Mouse (Mus musculus) kidney, postnatal 0 days (tissue): Measurements from ENCODE around the gene Slc27a4. TPM values are rescaled to one million over a fixed set of nuclear protein-coding genes. Genes with fewer than 3 reads are reported as not detected.

Experiments
- ATAC-seq: fragments of 200-750 bp; cut with Nextera tagmentation; replicated peaks from 2 replicates; pipeline ENCODE4 v1.8.0; 2017; ENCODE audit warnings: low read depth, moderate number of reproducible peaks, moderate TSS enrichment, moderate library complexity; ENCODE audit not compliant: low FRiP score
- DNase-seq: peaks from one replicate; pipeline ENCODE4 v3.0.0-alpha.2; 2016; ENCODE audit warnings: low spot score
- H3K27ac ChIP-seq: fragments of 300-500 bp; sonication (generic); 2 replicates; pipeline ENCODE4 v1.5.1; 2014; ENCODE audit warnings: mild to moderate bottlenecking
- H3K27me3 ChIP-seq: fragments of 300-500 bp; sonication (generic); 2 replicates; pipeline ENCODE4 v1.6.1; 2014; ENCODE audit warnings: low read length, mixed read lengths; ENCODE audit not compliant: insufficient read depth
- H3K36me3 ChIP-seq: fragments of 300-500 bp; sonication (generic); 2 replicates; pipeline ENCODE4 v1.6.1; 2014; ENCODE audit warnings: low read length, mixed read lengths; ENCODE audit not compliant: insufficient read depth
- H3K4me1 ChIP-seq: fragments of 300-500 bp; sonication (generic); replicated peaks from 2 replicates; pipeline ENCODE4 v1.6.1; 2014; ENCODE audit warnings: antibody characterized with exemption, low read length, mixed read lengths; ENCODE audit not compliant: insufficient read depth
- H3K4me2 ChIP-seq: fragments of 300-500 bp; sonication (generic); 2 replicates; pipeline ENCODE4 v1.6.1; 2014; ENCODE audit warnings: mild to moderate bottlenecking, low read length, moderate library complexity, mixed read lengths
- H3K4me3 ChIP-seq: fragments of 300-500 bp; sonication (generic); replicated peaks from 2 replicates; pipeline ENCODE4 v1.5.1; 2014; ENCODE audit warnings: low read depth, low read length
- H3K9ac ChIP-seq: fragments of 300-500 bp; sonication (generic); 2 replicates; pipeline ENCODE4 v1.6.1; 2014; ENCODE audit warnings: low read depth, low read length
- H3K9me3 ChIP-seq: fragments of 300-500 bp; sonication (generic); replicated peaks from 2 replicates; pipeline ENCODE4 v1.6.1; 2016; ENCODE audit warnings: low read length, inconsistent platforms, mixed read lengths
- CTCF ChIP-seq: IDR thresholded peaks from 2 replicates; pipeline ENCODE4 v1.5.1; 2016; ENCODE audit warnings: antibody characterized with exemption, low read depth, mild to moderate bottlenecking, moderate library complexity
- WGBS: fragments of 180-500 bp; shearing (Covaris S2); extraction: QIAGEN DNeasy Blood & Tissue Kit; methylation state at CpG from one replicate; pipeline ENCODE4 v1.1.7; 2014; 5-methylcytosine and 5-hydroxymethylcytosine counted together
- polyA plus RNA-seq: library from polyadenylated mRNA; unstranded; fragments of >200 nt; fragmentation: Nextera tagmentation; extraction: Ambion mirVana; gene quantifications from 2 replicates; pipeline ENCODE4 v1.2.1, GENCODE M21; 2015

Slc27a4 gene
- polyA plus RNA-seq, result 15.0 and 15.5 TPM in 2 replicates

DNA sequence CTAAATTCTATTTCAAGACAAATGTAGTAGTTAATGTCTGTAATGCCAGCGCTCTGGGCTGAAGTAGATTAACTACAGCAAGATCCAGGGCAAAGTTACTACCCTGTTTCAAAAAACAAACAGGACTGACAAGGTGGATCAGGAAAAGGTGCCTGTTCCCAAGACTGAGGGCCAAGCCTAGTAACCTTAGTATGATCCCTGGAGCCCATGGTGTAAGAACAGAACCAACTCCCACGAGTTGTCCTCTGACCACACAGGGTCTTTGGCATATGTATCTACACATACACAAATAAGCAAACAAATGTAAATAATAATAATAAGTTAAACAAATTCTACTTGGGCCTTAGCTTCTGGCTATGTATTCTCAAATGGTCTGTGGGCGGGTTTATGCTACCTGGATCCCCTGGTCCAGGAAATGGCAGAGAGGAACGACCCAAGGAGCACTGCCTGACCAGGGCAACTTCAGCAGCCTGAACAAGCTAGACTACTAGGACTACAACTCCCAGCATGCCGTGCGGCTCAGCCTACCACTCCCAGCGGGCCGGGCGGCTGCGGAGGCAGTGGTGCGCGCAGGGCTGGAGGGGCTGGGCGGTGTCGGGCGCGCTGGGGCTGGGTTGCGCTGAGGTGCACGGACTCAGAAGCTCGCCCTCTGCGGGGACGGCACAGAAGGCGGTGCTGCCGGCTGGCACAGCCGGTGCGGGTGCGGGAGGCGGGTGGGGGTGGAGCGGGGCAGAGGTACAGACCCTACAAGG is at the start of gene Slc27a4:
Gene Slc27a4 (plus strand): TSS at position 560 of the 752 bp plus-strand sequence.
- 4% methylated on average over 28 of the region's 28 CpGs for WGBS
- Histone ChIP-seq H3K4me3 (peak within 1 kb of the TSS; percentile 88), H3K27me3 (no peaks in the 10 kb centered on the region), H3K27ac (peak within 1 kb of the TSS; percentile 66), H3K4me2 (peak within 1 kb of the TSS; percentile 94), H3K4me1 (peaks cover 9% of the 10 kb centered on the region; the same call in 1 of the 2 replicates), H3K36me3 (peaks cover 18% of the 10 kb centered on the region), H3K9ac (peak within 1 kb of the TSS; percentile 88), H3K9me3 (no peaks in the 10 kb centered on the region)
- ATAC-seq (peak; percentile 94), DNase-seq (peak; percentile 97)
- no peak; the same call in 1 of the 2 replicates for TF ChIP-seq CTCF

DNA sequence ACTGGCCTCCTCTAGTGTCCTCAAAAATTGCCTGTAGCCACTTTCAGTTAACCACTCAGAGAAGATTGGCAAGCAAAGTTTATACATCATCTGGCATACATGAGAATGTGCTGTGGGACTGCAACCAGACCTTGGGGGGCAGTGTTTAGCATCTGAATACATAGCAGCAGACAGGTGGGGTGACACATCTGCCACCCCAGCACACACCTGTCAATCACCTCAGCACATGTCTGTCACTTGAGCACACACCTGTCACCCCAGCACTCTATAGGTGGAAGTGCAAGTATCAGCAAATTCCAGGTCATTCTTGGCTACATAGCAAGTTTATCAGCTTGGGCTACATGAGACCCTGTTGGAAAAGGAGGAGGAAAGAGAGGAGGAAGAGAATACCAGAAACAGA is 46.7 kb upstream of the Slc27a4 start:
- H3K27me3 ChIP-seq, result peaks cover 15% of the 10 kb centered on the region; the same call in 1 of the 2 replicates
- no peaks in the 10 kb centered on the region for H3K9me3 ChIP-seq
- no peak for ATAC-seq
- no peaks in the 10 kb centered on the region for H3K36me3 ChIP-seq
- H3K4me2 ChIP-seq, result no peak overlapping the region
- no peak overlapping the region for H3K27ac ChIP-seq
- no peak for TF ChIP-seq CTCF
- DNase-seq, result no peak
- H3K4me3 ChIP-seq, result no peak overlapping the region
- 0 out of 2 replicates have a peak, but pooled peaks cover 6% of the 10 kb centered on the region for H3K4me1 ChIP-seq
- H3K9ac ChIP-seq, result no peak overlapping the region

DNA sequence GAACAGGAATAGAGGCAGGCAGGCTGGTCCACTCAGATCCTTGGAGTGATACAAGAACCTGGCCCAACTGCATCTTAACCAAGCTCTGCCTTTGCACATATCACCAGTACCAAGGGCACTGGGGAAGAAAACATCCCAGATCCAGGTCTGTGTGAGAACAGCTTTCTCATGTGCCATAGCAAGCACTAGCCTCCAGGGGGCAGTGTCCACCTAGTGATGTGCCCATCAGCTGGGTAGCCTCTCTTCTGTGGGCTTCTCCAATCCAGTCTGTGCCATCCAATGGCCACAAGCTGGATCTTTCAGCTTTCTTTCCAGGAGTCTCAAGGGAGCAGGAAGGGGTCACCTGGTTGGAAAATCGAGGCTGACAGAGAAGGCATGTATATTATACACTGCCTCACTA is 37.6 kb upstream of the Slc27a4 start:
- H3K4me3 ChIP-seq, result no peak overlapping the region
- no peak overlapping the region for H3K27ac ChIP-seq
- TF ChIP-seq CTCF, result peak; percentile 97
- DNase-seq, result peak; percentile 78
- no peaks in the 10 kb centered on the region for H3K4me1 ChIP-seq
- H3K9ac ChIP-seq, result no peak overlapping the region
- no peaks in the 10 kb centered on the region for H3K36me3 ChIP-seq
- H3K9me3 ChIP-seq, result no peaks in the 10 kb centered on the region
- WGBS, result 9% methylated on average over 1 of the region's 1 CpGs
- H3K4me2 ChIP-seq, result no peak overlapping the region
- ATAC-seq, result no peak
- H3K27me3 ChIP-seq, result no peaks in the 10 kb centered on the region

DNA sequence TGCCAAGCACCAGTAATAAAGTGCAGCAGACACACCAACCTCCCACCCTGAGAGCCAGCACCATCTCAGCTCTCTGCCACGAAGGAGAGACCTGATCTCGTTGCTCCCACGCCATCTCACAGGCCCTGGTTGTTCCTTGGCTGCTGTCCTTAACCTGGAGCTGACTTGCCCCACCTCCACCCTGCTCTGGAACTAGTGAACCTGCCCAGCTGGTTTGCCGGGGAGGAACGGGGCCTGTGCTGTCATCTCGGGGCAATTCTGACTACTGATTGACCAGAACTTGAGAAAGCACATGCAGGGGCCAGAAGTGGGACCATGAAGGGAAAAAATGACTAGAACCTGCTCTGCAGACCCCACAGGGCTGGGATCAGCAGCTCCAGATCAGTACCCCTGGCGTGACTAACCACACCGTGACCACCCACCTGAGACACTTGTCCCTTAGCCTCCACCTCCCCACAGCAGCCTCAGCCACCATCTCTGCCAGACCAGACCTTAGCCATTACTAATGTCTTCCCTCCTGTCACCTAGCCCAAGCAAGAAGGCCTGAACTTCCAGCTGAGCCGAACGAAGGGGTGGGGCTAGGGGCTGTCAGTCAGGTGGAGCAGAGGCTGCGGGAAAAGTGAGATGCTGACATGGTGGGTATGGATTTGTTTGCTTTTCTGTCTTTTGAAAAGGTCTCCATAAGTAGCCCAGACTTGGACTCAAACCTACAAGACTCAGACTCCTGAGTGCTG is 34.3 kb upstream of the Slc27a4 start:
- no peaks in the 10 kb centered on the region for H3K36me3 ChIP-seq
- no peaks in the 10 kb centered on the region for H3K4me1 ChIP-seq
- H3K4me3 ChIP-seq, result no peak overlapping the region
- no peak for TF ChIP-seq CTCF
- H3K9ac ChIP-seq, result 0 out of 2 replicates have a peak overlapping the region, but pooled peaks have one; percentile 18
- peak; percentile 58 for ATAC-seq
- WGBS, result 37% methylated on average over 11 of the region's 11 CpGs
- no peaks in the 10 kb centered on the region for H3K27me3 ChIP-seq
- DNase-seq, result peak; percentile 29
- no peak overlapping the region for H3K4me2 ChIP-seq
- H3K9me3 ChIP-seq, result no peaks in the 10 kb centered on the region
- H3K27ac ChIP-seq, result peak overlapping the region; percentile 77

DNA sequence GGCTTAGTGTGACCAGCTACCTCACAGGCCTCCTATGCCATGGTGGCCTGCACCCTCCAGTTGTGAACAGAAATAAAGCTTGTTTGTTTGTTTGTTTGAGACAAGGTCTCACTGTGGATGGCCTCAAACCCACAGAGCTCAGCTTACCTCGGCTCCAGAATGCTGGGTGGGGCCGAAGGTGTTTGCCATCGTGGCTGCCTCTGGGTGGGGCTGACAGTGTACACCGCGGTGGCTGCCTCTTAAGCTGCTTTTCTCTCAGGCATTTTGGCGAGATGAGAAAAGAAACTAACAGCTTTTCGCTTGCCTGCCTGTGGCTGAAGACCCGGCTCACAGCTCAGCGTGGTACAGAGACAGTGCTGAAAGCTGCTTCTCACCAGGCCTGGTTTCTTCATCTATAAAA is 33.5 kb upstream of the Slc27a4 start:
- H3K4me2 ChIP-seq, result no peak overlapping the region
- WGBS, result 64% methylated on average over 9 of the region's 9 CpGs
- H3K4me1 ChIP-seq, result no peaks in the 10 kb centered on the region
- ATAC-seq (no peak), DNase-seq (no peak)
- peak overlapping the region; percentile 77; the same call in 1 of the 2 replicates for H3K27ac ChIP-seq
- no peak for TF ChIP-seq CTCF
- no peaks in the 10 kb centered on the region for H3K9me3 ChIP-seq
- no peaks in the 10 kb centered on the region for H3K27me3 ChIP-seq
- no peaks in the 10 kb centered on the region for H3K36me3 ChIP-seq
- no peak overlapping the region for H3K4me3 ChIP-seq
- no peak overlapping the region for H3K9ac ChIP-seq

DNA sequence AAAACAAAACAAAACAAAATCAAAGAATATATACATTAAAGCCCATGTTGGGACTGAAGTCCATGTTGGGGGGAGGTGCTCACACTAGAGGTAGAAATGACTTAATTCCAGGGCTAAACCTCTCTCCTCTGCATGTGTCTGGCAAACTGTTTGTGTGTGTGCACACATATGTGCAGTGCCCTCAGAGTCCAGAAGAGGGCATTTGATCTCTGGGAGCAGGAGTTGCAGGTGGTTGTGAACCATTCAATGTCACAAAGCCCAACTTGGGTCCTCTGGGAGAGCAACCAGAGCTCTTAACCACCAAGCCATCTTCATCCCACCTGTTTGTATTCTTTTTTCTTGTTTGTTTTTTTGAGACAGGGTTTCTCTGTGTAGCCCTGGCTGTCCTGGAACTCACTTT is 32.3 kb upstream of the Slc27a4 start:
- Histone ChIP-seq H3K4me2 (no peak overlapping the region), H3K36me3 (no peaks in the 10 kb centered on the region), H3K4me1 (no peaks in the 10 kb centered on the region), H3K4me3 (no peak overlapping the region), H3K27me3 (no peaks in the 10 kb centered on the region), H3K27ac (no peak overlapping the region), H3K9me3 (no peaks in the 10 kb centered on the region), H3K9ac (no peak overlapping the region)
- DNase-seq, result no peak
- ATAC-seq, result no peak
- peak; percentile 35; the same call in 1 of the 2 replicates for TF ChIP-seq CTCF
